Mouse (Mus musculus): ENCODE data around the gene Plaur. TPM values are rescaled to one million over a fixed set of nuclear protein-coding genes. Genes with fewer than 3 reads are reported as not detected.

The Plaur gene
- total and polyA plus RNA-seq, 2 experiments from 2014 or later: 1.2 to 1.3 TPM

GRCm38 (mm10) chr7:24430551-24431345, 31.5 kb upstream of the Plaur start:
- DNase-seq (no peak), ATAC-seq (no peak)
- H3K27ac ChIP-seq (ENCODE audit: low read depth, low read length): no peak overlapping the region
- H3K4me3 ChIP-seq (ENCODE audit: low read depth, low read length): no peak overlapping the region
- no peak overlapping the region for H3K4me2 ChIP-seq (ENCODE audit: low read depth)
- 95% methylated on average over 15 of the region's 15 CpGs for WGBS
- TF ChIP-seq CTCF (IDR thresholded peaks at IDR 0.05; ENCODE audit: low read depth): no peak
- H3K9me3 ChIP-seq (ENCODE audit: low read length): no peaks in the 10 kb centered on the region
- no peak overlapping the region for H3K9ac ChIP-seq
- no peaks in the 10 kb centered on the region for H3K27me3 ChIP-seq (ENCODE audit: insufficient read depth, low read length)
- no peaks in the 10 kb centered on the region for H3K36me3 ChIP-seq (ENCODE audit: insufficient read depth)
- H3K4me1 ChIP-seq (ENCODE audit: insufficient read depth): 0 out of 2 replicates have a peak, but pooled peaks cover 4% of the 10 kb centered on the region

DNA sequence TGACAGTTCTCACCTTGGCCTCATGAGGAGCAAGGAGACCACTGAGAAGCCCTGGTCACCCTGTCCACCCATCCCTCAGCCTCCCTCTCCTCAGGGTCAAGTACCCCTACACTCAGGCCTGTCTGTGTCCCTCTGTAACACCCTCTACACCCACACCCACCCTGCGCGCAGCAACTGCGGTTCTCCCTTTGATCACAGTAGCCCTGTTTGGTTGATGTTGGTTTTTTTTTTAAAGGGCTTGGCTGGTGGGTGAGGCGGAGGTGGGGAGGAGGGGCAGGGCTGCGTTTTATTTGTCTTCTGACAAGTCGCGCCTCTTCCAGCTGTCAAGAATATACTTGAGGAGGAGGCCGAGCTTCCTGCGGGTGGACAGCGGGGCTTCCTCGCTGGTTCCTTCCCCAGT, 30.6 kb upstream of the Plaur start:
- Histone ChIP-seq H3K4me1 (ENCODE audit: insufficient read depth) (0 out of 2 replicates have a peak, but pooled peaks cover 4% of the 10 kb centered on the region), H3K27ac (ENCODE audit: low read depth, low read length) (no peak overlapping the region), H3K4me3 (ENCODE audit: low read depth, low read length) (no peak overlapping the region), H3K36me3 (ENCODE audit: insufficient read depth) (no peaks in the 10 kb centered on the region), H3K9me3 (ENCODE audit: low read length) (no peaks in the 10 kb centered on the region), H3K4me2 (ENCODE audit: low read depth) (no peak overlapping the region), H3K27me3 (ENCODE audit: insufficient read depth, low read length) (no peaks in the 10 kb centered on the region), H3K9ac (no peak overlapping the region)
- DNase-seq: no peak
- TF ChIP-seq CTCF (IDR thresholded peaks at IDR 0.05; ENCODE audit: low read depth): no peak
- ATAC-seq: no peak
- 77% methylated on average over 11 of the region's 11 CpGs for WGBS

GRCm38 (mm10) chr7:24435305-24435704, 27.0 kb upstream of the Plaur start:
- H3K9me3 ChIP-seq (ENCODE audit: low read length): no peaks in the 10 kb centered on the region
- H3K27ac ChIP-seq (ENCODE audit: low read depth, low read length): no peak overlapping the region
- H3K9ac ChIP-seq: no peak overlapping the region
- no peaks in the 10 kb centered on the region for H3K27me3 ChIP-seq (ENCODE audit: insufficient read depth, low read length)
- no peak for TF ChIP-seq CTCF (IDR thresholded peaks at IDR 0.05; ENCODE audit: low read depth)
- no peak overlapping the region for H3K4me2 ChIP-seq (ENCODE audit: low read depth)
- WGBS: 78% methylated on average over 5 of the region's 5 CpGs
- no peaks in the 10 kb centered on the region for H3K36me3 ChIP-seq (ENCODE audit: insufficient read depth)
- no peak for ATAC-seq
- H3K4me1 ChIP-seq (ENCODE audit: insufficient read depth): no peaks in the 10 kb centered on the region
- H3K4me3 ChIP-seq (ENCODE audit: low read depth, low read length): no peak overlapping the region
- DNase-seq: no peak

DNA sequence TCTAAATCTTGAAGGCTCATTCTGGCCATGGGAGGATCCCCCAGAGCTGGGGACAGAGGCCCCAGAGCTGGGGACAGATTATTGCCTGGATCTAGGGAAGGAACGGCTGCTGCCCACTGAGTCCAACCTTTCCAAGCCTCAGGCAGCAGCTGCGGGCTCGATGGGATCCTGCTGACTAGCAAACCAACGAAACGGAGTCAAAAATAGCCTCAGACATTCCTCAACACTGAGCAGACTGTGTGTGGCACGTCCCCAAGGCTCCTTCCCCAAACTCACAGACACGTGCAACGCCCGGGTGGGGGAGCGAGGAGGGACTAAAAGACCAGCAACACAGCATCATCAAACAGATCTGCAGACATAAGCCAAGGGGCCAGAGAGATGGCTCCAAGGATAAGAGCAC, 24.3 kb upstream of the Plaur start:
- Histone ChIP-seq H3K9ac (no peak overlapping the region), H3K4me2 (ENCODE audit: low read depth) (no peak overlapping the region), H3K27ac (ENCODE audit: low read depth, low read length) (peak overlapping the region; percentile 45; the same call in 1 of the 2 replicates), H3K27me3 (ENCODE audit: insufficient read depth, low read length) (no peaks in the 10 kb centered on the region), H3K4me3 (ENCODE audit: low read depth, low read length) (no peak overlapping the region), H3K9me3 (ENCODE audit: low read length) (no peaks in the 10 kb centered on the region), H3K4me1 (ENCODE audit: insufficient read depth) (no peaks in the 10 kb centered on the region), H3K36me3 (ENCODE audit: insufficient read depth) (no peaks in the 10 kb centered on the region)
- WGBS: 68% methylated on average over 10 of the region's 10 CpGs
- peak; percentile 64 for DNase-seq
- peak; percentile 76 for ATAC-seq
- TF ChIP-seq CTCF (IDR thresholded peaks at IDR 0.05; ENCODE audit: low read depth): no peak

DNA sequence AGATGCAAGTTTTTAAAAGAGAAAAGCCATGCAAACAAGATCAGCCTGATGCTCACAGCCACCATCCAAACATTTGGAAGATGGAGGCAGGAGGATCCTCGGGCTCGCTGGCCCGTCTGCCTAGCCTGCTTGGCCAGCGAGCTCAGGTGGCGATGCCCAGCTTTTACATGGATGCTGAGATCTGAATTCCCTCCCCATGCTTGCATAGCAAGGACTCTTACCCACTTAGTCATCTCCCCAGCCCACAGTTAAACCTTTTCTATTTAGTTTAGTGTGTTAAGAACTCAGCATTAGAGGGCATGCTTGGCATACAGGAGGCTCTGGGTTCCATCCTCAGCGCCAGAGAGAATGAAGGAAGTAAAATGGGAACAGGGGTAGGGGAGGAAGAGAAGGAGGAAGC, 23.1 kb upstream of the Plaur start:
- Histone ChIP-seq H3K27me3 (ENCODE audit: insufficient read depth, low read length) (no peaks in the 10 kb centered on the region), H3K9me3 (ENCODE audit: low read length) (no peaks in the 10 kb centered on the region), H3K4me3 (ENCODE audit: low read depth, low read length) (no peak overlapping the region), H3K4me2 (ENCODE audit: low read depth) (no peak overlapping the region), H3K36me3 (ENCODE audit: insufficient read depth) (no peaks in the 10 kb centered on the region), H3K4me1 (ENCODE audit: insufficient read depth) (no peaks in the 10 kb centered on the region), H3K9ac (no peak overlapping the region), H3K27ac (ENCODE audit: low read depth, low read length) (0 out of 2 replicates have a peak overlapping the region, but pooled peaks have one; percentile 21)
- DNase-seq: no peak
- WGBS: 69% methylated on average over 6 of the region's 6 CpGs
- peak; percentile 11; the same call in 1 of the 2 replicates for ATAC-seq
- TF ChIP-seq CTCF (IDR thresholded peaks at IDR 0.05; ENCODE audit: low read depth): no peak

DNA sequence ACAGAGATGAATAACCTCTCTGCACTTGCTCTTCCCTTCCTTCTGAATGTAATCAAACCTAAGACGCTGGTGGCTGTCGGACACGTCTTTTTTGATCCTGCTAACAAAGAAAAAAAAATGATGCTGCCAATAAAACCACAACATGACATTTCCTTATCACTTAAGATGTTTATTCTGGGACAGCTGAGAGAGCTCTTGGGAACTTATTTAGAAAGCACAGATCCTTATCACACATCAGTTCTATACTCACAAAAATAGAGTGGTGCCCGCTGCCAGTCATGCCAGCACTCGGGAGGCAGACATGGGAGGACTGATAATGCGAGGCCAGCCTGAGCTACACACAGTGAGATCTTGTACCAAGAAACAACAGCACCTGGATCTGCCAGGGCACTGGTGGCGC, 22.4 kb upstream of the Plaur start:
- 55% methylated on average over 7 of the region's 7 CpGs for WGBS
- no peaks in the 10 kb centered on the region for H3K36me3 ChIP-seq (ENCODE audit: insufficient read depth)
- H3K27me3 ChIP-seq (ENCODE audit: insufficient read depth, low read length): no peaks in the 10 kb centered on the region
- H3K27ac ChIP-seq (ENCODE audit: low read depth, low read length): no peak overlapping the region
- no peak for TF ChIP-seq CTCF (IDR thresholded peaks at IDR 0.05; ENCODE audit: low read depth)
- H3K4me2 ChIP-seq (ENCODE audit: low read depth): no peak overlapping the region
- no peak overlapping the region for H3K4me3 ChIP-seq (ENCODE audit: low read depth, low read length)
- no peaks in the 10 kb centered on the region for H3K9me3 ChIP-seq (ENCODE audit: low read length)
- no peaks in the 10 kb centered on the region for H3K4me1 ChIP-seq (ENCODE audit: insufficient read depth)
- DNase-seq (no peak), ATAC-seq (no peak)
- H3K9ac ChIP-seq: no peak overlapping the region

- Histone ChIP-seq H3K9ac (no peak overlapping the region), H3K4me2 (ENCODE audit: low read depth) (no peak overlapping the region), H3K4me1 (ENCODE audit: insufficient read depth) (no peaks in the 10 kb centered on the region), H3K27ac (ENCODE audit: low read depth, low read length) (no peak overlapping the region), H3K9me3 (ENCODE audit: low read length) (no peaks in the 10 kb centered on the region), H3K36me3 (ENCODE audit: insufficient read depth) (no peaks in the 10 kb centered on the region), H3K27me3 (ENCODE audit: insufficient read depth, low read length) (no peaks in the 10 kb centered on the region), H3K4me3 (ENCODE audit: low read depth, low read length) (no peak overlapping the region)
- 4% methylated on average over 1 of the region's 1 CpGs for WGBS
- DNase-seq: peak; percentile 31
- TF ChIP-seq CTCF (IDR thresholded peaks at IDR 0.05; ENCODE audit: low read depth): peak; percentile 83
- no peak for ATAC-seq
Measured at GRCm38 (mm10) chr7:24441785-24442184, 20.5 kb upstream of the Plaur start.
